Comparison of ENCODE assay signal across 22 mouse cellular contexts in the genomic region with DNA sequence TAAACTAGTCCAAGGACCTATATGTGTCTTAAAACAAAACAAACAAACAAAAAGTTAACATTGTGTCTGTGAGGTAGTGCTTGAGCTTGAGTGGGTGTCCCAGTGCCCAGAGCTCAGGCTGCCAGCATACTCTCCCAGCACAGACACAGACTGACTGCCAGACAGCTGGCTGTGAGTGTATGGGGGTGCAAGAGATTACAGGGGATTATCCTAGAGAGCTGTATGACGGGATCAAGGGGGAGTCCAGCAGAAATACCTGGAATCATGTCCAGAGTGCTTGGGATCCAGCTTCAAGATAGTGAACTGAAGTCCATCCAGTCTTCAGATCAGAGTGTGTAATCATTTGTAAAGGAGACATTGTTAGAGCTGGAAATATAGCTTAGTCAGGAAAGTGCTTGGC. TPM values are rescaled to one million over a fixed set of nuclear protein-coding genes. Genes with fewer than 3 reads are reported as not detected.
DNase-seq lines count a peak whose midpoint lies in the region; ATAC-seq and TF ChIP-seq lines count a peak whose summit lies in the region.
"Had no signal": no experiment of that assay in that cellular context is flagged by ENCODE, and none has a peak within 500 bp of the region (broad histone marks: within the 10 kb centered on the region; RNA-seq: fewer than 3 reads in every experiment).

No protein-coding gene starts in this region.

- H3K27me3 ChIP-seq in midbrain, postnatal 0 days (ENCODE audit: insufficient read depth, low read length): no peaks in the 10 kb centered on the region
- H3K27me3 ChIP-seq: CH12.LX, Patski had no signal

- 44% methylated on average over 1 of the region's 1 CpGs for WGBS in midbrain, postnatal 0 days

- no peak for TF ChIP-seq CTCF in midbrain, postnatal 0 days (IDR thresholded peaks at IDR 0.05)

- peak; percentile 45 for DNase-seq in retina, adult 2 months (ENCODE audit: low read depth, low spot score)
- no peak for DNase-seq in retina, embryonic 14.5 days (ENCODE audit: low spot score)
- peak; percentile 60 for DNase-seq in retina, postnatal 1 day
- DNase-seq in retina, postnatal 7 days (ENCODE audit: low read depth, low spot score): peak; percentile 62
- DNase-seq in midbrain, postnatal 0 days (ENCODE audit: low spot score): no peak
- DNase-seq in heart, adult 18-20 months: no peak
- DNase-seq: adrenal gland, adult 2 months; adrenal gland, adult 8-10 months; adrenal gland, postnatal 10 days; adrenal gland, postnatal 14 days; adrenal gland, postnatal 25 days; adrenal gland, postnatal 36 days; B cell, adult 2 months; cerebellum, adult 11 months; cerebellum, adult 11-12 months; cerebellum, adult 18-20 months had no signal

- H3K4me1 ChIP-seq in midbrain, postnatal 0 days (ENCODE audit: insufficient read depth, low read length): no peaks in the 10 kb centered on the region

- no peak overlapping the region; the same call in 1 of the 2 replicates for H3K9ac ChIP-seq in midbrain, postnatal 0 days (replicated peaks; ENCODE audit: low read length, poor library complexity, severe bottlenecking)

- ATAC-seq in midbrain, postnatal 0 days (ENCODE audit: low FRiP score): no peak
- ATAC-seq: activated CD4-positive, CD25-positive, alpha-beta regulatory T cell, adult 4 months; CD4-positive, CD25-positive, alpha-beta regulatory T cell, adult 4 months; Patski had no signal

- H3K4me2 ChIP-seq in midbrain, postnatal 0 days (ENCODE audit: low read depth, low read length, poor library complexity, severe bottlenecking): no peak overlapping the region

- H3K9me3 ChIP-seq in midbrain, postnatal 0 days (ENCODE audit: low read length): no peaks in the 10 kb centered on the region
- H3K9me3 ChIP-seq: G1E had no signal

- H3K27ac ChIP-seq in midbrain, postnatal 0 days (ENCODE audit: low read depth, low read length): no peak overlapping the region

- peaks cover 73% of the 10 kb centered on the region for H3K36me3 ChIP-seq in midbrain, postnatal 0 days (ENCODE audit: insufficient read depth, low read length)

- no peak overlapping the region for H3K4me3 ChIP-seq in midbrain, postnatal 0 days (ENCODE audit: low read depth, low read length)

RNA-seq across cellular contexts. Expression of a gene that starts 15.0 kb away (rescaled TPM):
- 1.6 TPM in 1 of 2 replicates, not detected in the other for total RNA-seq in midbrain, postnatal 0 days (2014; rRNA removed)
- 0.22 and 0.35 TPM in 2 replicates for polyA plus RNA-seq in midbrain, postnatal 0 days (2015; fragmentation: Nextera tagmentation; extraction: Ambion mirVana)
- 1 to 10 TPM in 1 of 2 experiments, under 1 TPM in 1; 0.52 to 1.4 TPM for total RNA-seq in heart, adult 18-20 months (2021)

RNA-seq across cellular contexts. Expression of a gene that starts 15.1 kb away (rescaled TPM):
- total RNA-seq in midbrain, postnatal 0 days (2014; rRNA removed): 18.6 and 19.9 TPM in 2 replicates
- 48.7 and 48.9 TPM in 2 replicates for polyA plus RNA-seq in midbrain, postnatal 0 days (2015; fragmentation: Nextera tagmentation; extraction: Ambion mirVana)
- 10 to 100 TPM; 15.8 to 17.6 TPM for total RNA-seq in heart, adult 18-20 months (2021)

RNA-seq across cellular contexts. Expression of a gene that starts 15.2 kb away (rescaled TPM):
- total RNA-seq in midbrain, postnatal 0 days (2014; rRNA removed): 130 and 148 TPM in 2 replicates
- polyA plus RNA-seq in midbrain, postnatal 0 days (2015; fragmentation: Nextera tagmentation; extraction: Ambion mirVana): 54.3 and 56.6 TPM in 2 replicates
- total RNA-seq in heart, adult 18-20 months (2021): 10 to 100 TPM; 30.7 to 32.2 TPM

RNA-seq across cellular contexts. Expression of a gene that starts 25.5 kb away (rescaled TPM):
- total RNA-seq in midbrain, postnatal 0 days (2014; rRNA removed): 0.99 and 1.3 TPM in 2 replicates
- polyA plus RNA-seq in midbrain, postnatal 0 days (2015; fragmentation: Nextera tagmentation; extraction: Ambion mirVana): 1.6 and 1.7 TPM in 2 replicates
- under 1 TPM in 1 of 2 experiments, not detected in 1; 0.08 TPM for total RNA-seq in heart, adult 18-20 months (2021)
- total RNA-seq: MEL had no signal
- polyA plus RNA-seq: activated CD4-positive, CD25-positive, alpha-beta regulatory T cell, adult 4 months; CD4-positive, CD25-positive, alpha-beta regulatory T cell, adult 4 months; G1E had no signal

Comparison
In these comparisons a context has a peak if more than half of its experiments do, and no peak if none do; other contexts are left out.
1. DNase-seq: peak in retina, adult 2 months (single experiment), retina, postnatal 1 day (single experiment) and retina, postnatal 7 days (single experiment); none in retina, embryonic 14.5 days (single experiment), midbrain, postnatal 0 days (single experiment) and heart, adult 18-20 months (0 of 2).